Mouse (Mus musculus): ENCODE measurements at regions not wholly inside any gene's neighbourhood (a gene's known extent, or its start where the extent isn't known, plus 50 kb on each side); places are given as distances from the start of the nearest gene placed in this dataset.

DNA sequence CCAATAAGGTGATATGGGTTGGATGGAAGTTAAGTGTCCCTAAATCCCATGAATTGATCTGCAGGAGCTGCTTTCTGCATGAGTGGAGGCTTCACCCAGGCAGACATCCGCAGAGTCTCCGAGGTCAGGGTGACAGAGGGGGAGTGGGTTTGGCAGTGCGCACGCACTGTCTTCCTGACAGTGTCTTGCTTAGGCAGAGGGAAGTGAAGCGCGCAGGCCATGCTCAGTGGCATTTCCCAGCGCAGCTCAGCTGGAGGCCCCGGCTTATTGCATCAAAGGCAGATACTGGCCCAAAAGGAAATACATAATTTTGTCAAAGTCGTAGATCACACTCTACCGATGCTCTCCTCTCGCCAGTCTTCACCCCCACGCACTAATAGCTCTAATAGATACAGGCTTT is 252.7 kb upstream of the Dnajc24 start:
- no peak for TF ChIP-seq CTCF (IDR thresholded peaks at IDR 0.05; ENCODE audit: borderline replicate concordance, extremely low read depth, insufficient read depth, insufficient read length)
- TF ChIP-seq POLR2A (IDR thresholded peaks at IDR 0.05; ENCODE audit: borderline replicate concordance, extremely low read depth, insufficient read depth, insufficient read length, poor library complexity, severe bottlenecking): no peak
